Mouse (Mus musculus) kidney, embryonic 14.5 days (tissue): ENCODE data around the gene Plpp4. TPM values are rescaled to one million over a fixed set of nuclear protein-coding genes. Genes with fewer than 3 reads are reported as not detected.

Experiments
- ATAC-seq: fragments of 200-750 bp; cut with Nextera tagmentation; 2 replicates; pipeline ENCODE4 v1.8.0; 2017; ENCODE audit warnings: moderate number of reproducible peaks, mild to moderate bottlenecking, moderate TSS enrichment, moderate library complexity; ENCODE audit not compliant: low FRiP score, low TSS enrichment
- H3K27ac ChIP-seq: fragments of 300-500 bp; sonication (generic); 2 replicates; pipeline ENCODE4 v1.5.1; 2014; ENCODE audit warnings: low read depth, mild to moderate bottlenecking, low read length, moderate library complexity, mixed read lengths
- H3K27me3 ChIP-seq: fragments of 300-500 bp; sonication (generic); 2 replicates; pipeline ENCODE4 v1.6.1; 2014; ENCODE audit warnings: mild to moderate bottlenecking, low read length; ENCODE audit not compliant: control insufficient read depth, insufficient read depth
- H3K36me3 ChIP-seq: fragments of 300-500 bp; sonication (generic); 2 replicates; pipeline ENCODE4 v1.6.1; 2014; ENCODE audit warnings: low read length, mixed read lengths; ENCODE audit not compliant: control insufficient read depth, insufficient read depth
- H3K4me1 ChIP-seq: fragments of 300-500 bp; sonication (generic); 2 replicates; pipeline ENCODE4 v1.6.1; 2014; ENCODE audit warnings: low read length, mixed read lengths; ENCODE audit not compliant: control insufficient read depth, insufficient read depth
- H3K4me2 ChIP-seq: fragments of 300-500 bp; sonication (generic); replicated peaks from 2 replicates; pipeline ENCODE4 v1.6.1; 2014; ENCODE audit warnings: low read depth, mild to moderate bottlenecking, low read length
- H3K4me3 ChIP-seq: fragments of 300-500 bp; sonication (generic); 2 replicates; pipeline ENCODE4 v1.5.1; 2014; ENCODE audit warnings: mild to moderate bottlenecking, low read length
- H3K9ac ChIP-seq: fragments of 300-500 bp; sonication (generic); 2 replicates; pipeline ENCODE4 v1.6.1; 2014; ENCODE audit warnings: low read depth, mild to moderate bottlenecking, low read length, moderate library complexity
- H3K9me3 ChIP-seq: fragments of 300-500 bp; sonication (generic); 2 replicates; pipeline ENCODE4 v1.6.1; 2016; ENCODE audit warnings: low read length; ENCODE audit not compliant: control insufficient read depth
- WGBS: fragments of 180-500 bp; shearing (Covaris S2); extraction: QIAGEN DNeasy Blood & Tissue Kit; methylation state at CpG from one replicate; pipeline ENCODE4 v1.1.7; 2014; 5-methylcytosine and 5-hydroxymethylcytosine counted together
- polyA plus RNA-seq: library from polyadenylated mRNA; unstranded; fragments of >200 nt; fragmentation: Nextera tagmentation; extraction: Ambion mirVana; gene quantifications from 2 replicates; pipeline ENCODE4 v1.2.1, GENCODE M21; 2014

The Plpp4 gene
- 2.4 and 3.1 TPM in 2 replicates for polyA plus RNA-seq

DNA sequence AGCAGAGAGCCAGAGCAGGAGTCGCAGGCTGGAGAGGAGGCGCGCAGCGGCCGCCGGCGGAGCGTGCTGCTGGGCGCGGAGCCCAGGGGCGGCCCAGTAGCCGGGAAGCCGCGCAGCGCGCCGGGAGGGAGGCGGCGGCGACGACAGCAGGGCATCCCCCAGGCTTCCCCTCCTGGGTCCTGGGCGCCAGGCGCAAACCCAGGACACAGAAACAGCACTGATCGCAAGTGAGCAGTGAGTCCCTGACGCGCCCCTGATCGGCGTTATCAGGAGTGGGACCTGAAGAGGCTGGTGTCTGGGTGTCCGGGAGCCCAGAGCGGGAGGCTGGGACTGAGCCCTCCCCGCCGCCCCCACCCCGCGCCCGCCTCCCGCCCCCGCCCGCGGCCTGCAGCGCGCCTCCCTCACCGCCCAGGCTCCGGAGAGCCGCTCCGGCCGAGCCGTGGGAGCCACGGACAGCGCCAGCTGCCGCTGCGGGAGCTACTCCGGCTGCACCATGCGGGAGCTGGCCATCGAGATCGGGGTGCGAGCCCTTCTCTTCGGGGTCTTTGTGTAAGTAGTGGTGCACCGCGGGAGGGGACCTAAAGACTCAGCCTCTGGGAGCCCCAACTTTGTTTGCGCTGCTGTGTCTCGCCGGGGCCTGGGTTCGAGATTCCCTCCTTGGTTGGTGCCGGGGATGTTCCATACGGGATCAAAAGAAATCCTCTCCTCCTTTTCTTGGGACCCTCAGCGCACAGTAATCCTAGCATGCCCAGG lies at the start of gene Plpp4:
TSS of gene Plpp4 (plus strand) at position 411 of the 753 bp plus-strand sequence.
- Histone ChIP-seq H3K27ac (no peak within 1 kb of the TSS), H3K4me2 (peak within 1 kb of the TSS; percentile 90), H3K9ac (peak within 1 kb of the TSS; percentile 57), H3K4me3 (peak within 1 kb of the TSS; percentile 45), H3K27me3 (peaks cover 36% of the 10 kb centered on the region), H3K36me3 (no peaks in the 10 kb centered on the region), H3K4me1 (0 out of 2 replicates have a peak, but pooled peaks cover 6% of the 10 kb centered on the region), H3K9me3 (no peaks in the 10 kb centered on the region)
- under 1% methylated on average over 50 of the region's 66 CpGs for WGBS
- peak; percentile 90 for ATAC-seq

DNA sequence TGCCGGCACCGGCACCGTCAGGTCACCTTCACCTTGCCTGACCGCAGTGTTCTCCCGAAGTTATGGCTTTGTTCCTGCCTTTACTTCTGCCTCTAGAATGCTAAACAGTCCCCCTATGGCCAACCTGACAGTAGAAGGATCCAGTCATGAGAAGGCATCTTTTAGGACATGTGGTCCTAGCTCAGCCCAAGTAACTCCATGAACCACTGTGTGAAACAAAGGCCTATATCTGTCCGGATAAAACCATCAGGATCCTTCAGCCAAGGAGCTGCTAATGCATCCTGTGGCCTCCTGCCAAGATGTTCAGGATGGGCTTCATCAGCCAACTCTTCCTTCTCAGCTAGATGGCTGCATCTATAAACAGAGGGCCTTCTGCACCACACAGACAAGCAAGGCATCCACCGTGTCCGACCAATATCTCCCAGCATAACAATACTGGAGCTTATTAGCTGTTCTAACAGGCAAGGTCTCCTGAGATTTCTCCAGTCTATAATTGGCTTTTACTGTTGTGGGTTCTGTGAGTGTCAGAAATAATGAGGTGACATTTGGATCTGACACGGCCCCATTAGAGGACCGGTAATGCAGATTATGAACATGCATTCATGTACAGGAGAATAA lies 40.8 kb upstream of the Plpp4 start:
- Histone ChIP-seq H3K9me3 (no peaks in the 10 kb centered on the region), H3K4me2 (no peak overlapping the region), H3K27me3 (no peaks in the 10 kb centered on the region), H3K36me3 (no peaks in the 10 kb centered on the region), H3K9ac (no peak overlapping the region), H3K27ac (no peak overlapping the region), H3K4me3 (no peak overlapping the region), H3K4me1 (no peaks in the 10 kb centered on the region)
- WGBS, result 87% methylated on average over 10 of the region's 10 CpGs
- no peak for ATAC-seq

DNA sequence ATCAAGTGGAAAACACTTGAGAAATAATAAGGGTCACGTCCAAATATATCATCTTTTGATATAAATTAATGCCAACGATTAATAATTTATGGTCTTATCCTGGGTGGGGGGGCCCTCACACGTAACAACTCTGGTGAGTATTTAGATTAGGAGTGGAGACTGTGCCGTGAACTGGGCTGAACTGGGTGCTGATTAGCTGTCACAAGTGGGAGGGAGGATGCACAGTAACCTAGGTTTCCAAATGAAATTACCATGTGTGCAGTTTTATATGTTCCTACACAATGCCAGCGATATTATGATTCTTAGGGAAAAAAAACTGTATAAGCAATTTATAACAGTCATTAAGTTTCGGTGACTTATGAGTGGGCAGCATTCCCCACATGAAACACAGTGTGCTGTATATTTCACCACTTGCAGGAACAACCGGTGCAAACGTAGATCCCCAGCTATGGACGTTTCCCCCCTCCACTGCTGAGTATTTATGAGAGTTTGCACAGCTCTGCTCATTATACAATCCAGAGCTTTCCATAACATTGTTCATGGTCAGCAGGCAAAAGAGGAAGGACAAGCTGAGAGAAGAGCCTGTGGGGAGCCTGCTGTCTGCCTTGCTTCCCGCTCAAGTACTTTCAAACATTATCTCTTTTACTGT lies 40.2 kb upstream of the Plpp4 start:
- H3K27ac ChIP-seq, result no peak overlapping the region
- H3K27me3 ChIP-seq, result no peaks in the 10 kb centered on the region

DNA sequence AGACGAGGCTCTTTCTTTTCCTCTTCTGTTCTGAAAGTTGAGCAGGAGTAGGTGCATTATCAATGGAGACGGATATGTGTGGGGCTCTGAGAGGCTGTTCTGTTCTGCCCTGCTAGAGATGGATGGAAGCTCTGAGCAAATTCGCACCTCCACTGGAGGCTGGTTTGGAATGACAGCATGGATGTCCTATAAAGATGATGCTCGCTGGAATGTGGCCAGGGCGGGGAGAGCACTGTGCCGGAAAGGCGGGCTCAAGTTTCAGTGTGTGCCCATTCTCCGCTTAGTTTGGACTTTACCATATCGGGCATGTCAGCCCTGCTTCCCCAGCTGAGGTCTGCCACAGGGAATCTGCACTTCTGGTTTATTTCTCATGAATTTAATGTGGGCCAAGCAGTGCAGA lies 35.9 kb upstream of the Plpp4 start:
- Histone ChIP-seq H3K4me2 (no peak overlapping the region), H3K4me3 (no peak overlapping the region), H3K27ac (no peak overlapping the region), H3K27me3 (no peaks in the 10 kb centered on the region), H3K9me3 (no peaks in the 10 kb centered on the region), H3K36me3 (no peaks in the 10 kb centered on the region), H3K9ac (no peak overlapping the region), H3K4me1 (no peaks in the 10 kb centered on the region)
- WGBS, result 53% methylated on average over 9 of the region's 9 CpGs
- ATAC-seq, result peak; percentile 60; the same call in 1 of the 2 replicates

More for the DNA sequence above, 40.2 kb upstream of the Plpp4 start:
- H3K9ac ChIP-seq, result no peak overlapping the region
- H3K36me3 ChIP-seq, result no peaks in the 10 kb centered on the region
- WGBS, result 69% methylated on average over 10 of the region's 10 CpGs
- H3K9me3 ChIP-seq, result no peaks in the 10 kb centered on the region
- no peak overlapping the region for H3K4me3 ChIP-seq
- no peak for ATAC-seq
- H3K4me2 ChIP-seq, result no peak overlapping the region
- no peaks in the 10 kb centered on the region for H3K4me1 ChIP-seq

DNA sequence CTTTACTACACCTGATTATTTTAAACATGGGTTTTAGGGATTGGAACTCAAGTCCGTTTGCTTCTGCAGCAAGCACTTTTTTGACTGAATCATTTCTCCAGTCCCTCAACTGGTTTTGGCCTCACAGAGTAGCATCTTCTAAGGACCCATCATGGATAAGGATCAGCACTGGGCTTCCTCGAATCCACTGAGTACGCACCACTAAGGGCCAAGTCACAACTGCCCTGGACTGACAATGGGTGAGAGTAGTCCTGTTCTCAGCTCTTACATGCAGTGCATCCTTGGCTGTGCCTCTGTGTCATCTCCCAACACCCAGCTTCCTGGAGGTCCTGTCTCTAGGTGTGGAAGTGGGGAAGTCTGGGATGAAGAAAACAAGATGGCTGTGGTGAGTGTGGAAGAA lies 35.2 kb upstream of the Plpp4 start:
- H3K4me1 ChIP-seq, result no peaks in the 10 kb centered on the region
- 92% methylated on average over 3 of the region's 3 CpGs for WGBS

DNA sequence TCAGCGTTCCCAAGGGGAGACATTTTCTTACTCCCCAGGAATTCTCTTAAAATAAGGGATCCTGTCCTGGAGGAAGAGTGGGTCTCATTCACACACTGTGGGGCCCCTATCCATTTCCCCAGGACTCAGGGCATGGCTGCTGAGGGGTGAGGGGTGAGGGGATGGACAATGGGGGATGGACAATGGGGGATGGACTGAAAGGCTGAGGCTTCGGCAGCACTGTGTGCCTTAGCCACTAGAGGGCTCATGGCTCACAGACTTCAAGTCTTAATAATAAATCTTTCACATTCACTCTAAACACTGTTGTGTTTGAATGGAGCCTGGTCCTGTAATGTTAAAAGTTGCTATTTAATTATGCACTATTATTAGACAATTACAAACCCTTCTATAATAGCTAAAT lies 21.4 kb upstream of the Plpp4 start:
- no peaks in the 10 kb centered on the region for H3K9me3 ChIP-seq
- no peaks in the 10 kb centered on the region for H3K27me3 ChIP-seq
- no peak overlapping the region for H3K27ac ChIP-seq
- H3K4me1 ChIP-seq, result no peaks in the 10 kb centered on the region
- H3K4me2 ChIP-seq, result no peak overlapping the region
- H3K4me3 ChIP-seq, result no peak overlapping the region
- 49% methylated on average over 2 of the region's 2 CpGs for WGBS
- ATAC-seq, result 0 out of 2 replicates have a peak, but pooled peaks have one; percentile 41
- no peak overlapping the region for H3K9ac ChIP-seq
- H3K36me3 ChIP-seq, result no peaks in the 10 kb centered on the region

More for the DNA sequence above, 35.2 kb upstream of the Plpp4 start:
- ATAC-seq, result no peak
- Histone ChIP-seq H3K36me3 (no peaks in the 10 kb centered on the region), H3K27me3 (no peaks in the 10 kb centered on the region), H3K9ac (no peak overlapping the region), H3K4me2 (no peak overlapping the region), H3K9me3 (no peaks in the 10 kb centered on the region), H3K27ac (no peak overlapping the region), H3K4me3 (no peak overlapping the region)

DNA sequence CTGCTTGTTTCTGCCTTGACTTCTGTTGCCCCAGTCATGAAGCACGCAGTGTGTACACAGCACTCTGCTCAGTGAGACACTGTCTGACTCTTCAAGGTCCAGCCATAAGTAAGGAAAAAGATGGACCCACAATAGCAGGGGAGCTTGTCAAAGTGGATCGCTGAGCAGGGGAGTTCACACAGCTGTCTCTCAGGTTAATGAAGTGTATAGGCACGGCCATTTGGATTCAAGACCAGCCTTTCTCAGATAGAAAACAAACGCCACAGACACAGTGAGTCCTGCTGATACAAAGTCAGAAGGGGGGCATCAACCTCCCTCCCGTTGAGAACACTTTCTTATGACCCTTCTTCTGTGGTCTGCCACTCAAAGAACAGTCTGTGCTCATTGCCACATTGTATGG lies 20.8 kb upstream of the Plpp4 start:
- Histone ChIP-seq H3K36me3 (no peaks in the 10 kb centered on the region), H3K27ac (no peak overlapping the region), H3K4me3 (no peak overlapping the region), H3K9me3 (no peaks in the 10 kb centered on the region), H3K27me3 (no peaks in the 10 kb centered on the region), H3K9ac (no peak overlapping the region), H3K4me1 (no peaks in the 10 kb centered on the region), H3K4me2 (no peak overlapping the region)
- WGBS, result 30% methylated on average over 5 of the region's 5 CpGs
- peak; percentile 84 for ATAC-seq

DNA sequence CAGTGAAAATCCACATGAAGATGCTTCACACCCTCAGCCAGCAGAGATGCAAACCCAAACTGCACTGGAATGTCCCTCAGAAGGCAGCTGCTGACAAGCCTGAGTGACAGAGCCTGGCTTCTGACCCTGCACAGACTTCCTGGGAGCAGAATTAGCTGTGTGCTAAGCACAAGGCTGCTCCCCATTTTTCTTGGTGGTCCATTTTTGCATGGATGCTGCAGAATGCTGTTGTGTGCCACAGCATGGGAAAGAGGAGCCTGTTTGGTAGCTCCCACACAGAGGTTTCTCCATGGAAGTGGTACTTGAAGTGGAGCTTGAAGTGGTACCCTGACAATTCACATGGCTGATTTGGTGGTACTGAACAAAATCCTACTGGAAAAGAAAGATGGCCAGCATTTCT lies 5.8 kb upstream of the Plpp4 start:
- no peak overlapping the region for H3K27ac ChIP-seq
- H3K36me3 ChIP-seq, result no peaks in the 10 kb centered on the region
- H3K27me3 ChIP-seq, result peaks cover 9% of the 10 kb centered on the region; the same call in 1 of the 2 replicates
- H3K4me3 ChIP-seq, result no peak overlapping the region
- H3K9me3 ChIP-seq, result no peaks in the 10 kb centered on the region
- no peaks in the 10 kb centered on the region for H3K4me1 ChIP-seq
- H3K4me2 ChIP-seq, result no peak overlapping the region
- no peak overlapping the region for H3K9ac ChIP-seq
- no peak for ATAC-seq

DNA sequence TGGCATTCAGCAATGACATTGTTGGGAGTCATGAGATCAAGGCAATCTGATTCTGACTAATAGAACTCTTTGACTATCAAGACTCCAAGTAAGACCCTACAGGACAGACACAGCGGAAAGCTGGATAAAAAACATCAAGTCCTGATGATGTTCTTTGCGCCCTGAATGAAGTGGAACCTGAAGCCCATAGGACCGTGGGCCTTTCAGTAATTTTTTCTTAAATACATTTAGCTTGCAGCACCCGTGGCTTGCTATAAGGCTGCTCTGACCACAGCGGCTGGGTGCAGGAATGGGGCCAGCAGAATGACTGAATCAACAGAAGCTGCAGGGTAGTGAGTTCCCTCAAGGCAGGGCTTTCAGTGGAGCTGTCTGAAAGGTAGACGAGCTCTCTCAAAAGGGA lies 3.4 kb upstream of the Plpp4 start:
- Histone ChIP-seq H3K27me3 (peaks cover 33% of the 10 kb centered on the region), H3K4me3 (no peak overlapping the region), H3K9ac (no peak overlapping the region), H3K27ac (no peak overlapping the region), H3K36me3 (no peaks in the 10 kb centered on the region), H3K9me3 (no peaks in the 10 kb centered on the region), H3K4me1 (0 out of 2 replicates have a peak, but pooled peaks cover 6% of the 10 kb centered on the region), H3K4me2 (no peak overlapping the region)
- 84% methylated on average over 6 of the region's 6 CpGs for WGBS
- no peak for ATAC-seq
